ENCODE assay signal across 11 mouse cellular contexts in the genomic region with DNA sequence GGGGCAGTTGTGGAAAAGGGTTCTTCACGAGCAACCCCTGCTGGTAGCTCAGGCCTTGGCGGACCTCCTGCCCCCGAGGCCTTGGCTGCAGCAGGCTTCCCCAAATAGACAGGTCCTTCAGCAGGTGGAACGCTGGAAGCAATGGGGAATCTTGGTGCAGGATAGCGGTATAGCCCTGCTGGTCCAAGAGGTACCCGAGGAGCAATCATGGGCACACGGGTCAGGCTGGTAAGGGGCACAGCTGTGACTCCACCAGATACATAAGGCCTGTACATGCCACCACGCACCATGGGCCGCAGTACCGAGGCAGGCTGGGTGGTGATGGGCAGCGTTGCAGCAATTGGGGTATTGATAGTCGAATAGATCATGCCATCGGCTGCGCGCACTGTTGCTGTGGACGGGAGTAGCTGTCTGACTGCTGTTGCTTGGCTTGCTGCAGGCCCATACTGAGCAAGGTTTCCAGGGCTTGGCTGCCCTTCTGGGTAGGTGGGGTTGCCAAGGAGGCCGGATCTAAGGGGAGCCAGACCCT. TPM values are rescaled to one million over a fixed set of nuclear protein-coding genes. Genes with fewer than 3 reads are reported as not detected.
DNase-seq lines count a peak whose midpoint lies in the region; ATAC-seq and TF ChIP-seq lines count a peak whose summit lies in the region.
"Had no signal": no experiment of that assay in that cellular context is flagged by ENCODE, and none has a peak within 500 bp of the region (broad histone marks: within the 10 kb centered on the region; RNA-seq: fewer than 3 reads in every experiment).

No protein-coding gene starts in this region.

- intact Hi-C loops in gastrocnemius, adult 2 months (cut with DNase I) = no loop called here

- ATAC-seq in neural tube, embryonic 11.5 days (ENCODE audit: insufficient read depth, low FRiP score, low TSS enrichment) = no peak
- no peak for ATAC-seq in liver, embryonic 12.5 days
- no peak for ATAC-seq in stomach, embryonic 16.5 days (ENCODE audit: insufficient read depth, low FRiP score)
- ATAC-seq in erythroid progenitor cell, adult 5-6 weeks (replicated peaks; ENCODE audit: low FRiP score, poor library complexity, severe bottlenecking) = no peak

- H3K27me3 ChIP-seq in neural tube, embryonic 11.5 days (ENCODE audit: control insufficient read depth, insufficient read depth, low read length) = no peaks in the 10 kb centered on the region
- peaks cover 76% of the 10 kb centered on the region for H3K27me3 ChIP-seq in liver, embryonic 12.5 days (replicated peaks)
- peaks cover 8% of the 10 kb centered on the region; the same call in 1 of the 2 replicates for H3K27me3 ChIP-seq in stomach, embryonic 16.5 days (ENCODE audit: control insufficient read depth, insufficient read depth, low read length)
- H3K27me3 ChIP-seq: CH12.LX had no signal

- WGBS in neural tube, embryonic 11.5 days = 76% methylated on average over 17 of the region's 17 CpGs
- 65% methylated on average over 17 of the region's 17 CpGs for WGBS in liver, embryonic 12.5 days (ENCODE audit: insufficient replicate concordance)
- WGBS in stomach, embryonic 16.5 days = 72% methylated on average over 17 of the region's 17 CpGs

- H3K9ac ChIP-seq in neural tube, embryonic 11.5 days (ENCODE audit: low read length) = no peak overlapping the region
- H3K9ac ChIP-seq in liver, embryonic 12.5 days = peak overlapping the region; percentile 36; the same call in 1 of the 2 replicates
- peak overlapping the region; percentile 71 for H3K9ac ChIP-seq in stomach, embryonic 16.5 days (ENCODE audit: low read length)

- DNase-seq in gastrocnemius, adult 2 months = peak; percentile 52
- no peak for DNase-seq in gastrocnemius, postnatal 4 days (ENCODE audit: low spot score in 2 of 2)
- DNase-seq in neural tube, embryonic 11.5 days (ENCODE audit: low spot score) = no peak
- DNase-seq in neural tube, embryonic 10.5 days (ENCODE audit: extremely low spot score, low spot score) = no peak
- DNase-seq in spleen, postnatal 36 days (ENCODE audit: low spot score in 2 of 2) = no peak
- DNase-seq: right cerebral cortex, postnatal 14 days had no signal

- TF ChIP-seq CTCF in gastrocnemius, adult 2 months (IDR thresholded peaks at IDR 0.05) = peak; percentile 12; the same call in 1 of the 2 replicates

- peak overlapping the region; percentile 23 for H3K4me2 ChIP-seq in neural tube, embryonic 11.5 days (ENCODE audit: low read depth)
- peak overlapping the region; percentile 66 for H3K4me2 ChIP-seq in liver, embryonic 12.5 days
- peak overlapping the region; percentile 62 for H3K4me2 ChIP-seq in stomach, embryonic 16.5 days (ENCODE audit: low read depth, low read length)

- no peaks in the 10 kb centered on the region for H3K4me1 ChIP-seq in neural tube, embryonic 11.5 days (ENCODE audit: control insufficient read depth, insufficient read depth, low read length)
- peaks cover 29% of the 10 kb centered on the region for H3K4me1 ChIP-seq in liver, embryonic 12.5 days
- H3K4me1 ChIP-seq in stomach, embryonic 16.5 days (ENCODE audit: control insufficient read depth, insufficient read depth, low read length) = peaks cover 12% of the 10 kb centered on the region

- peaks cover 2% of the 10 kb centered on the region; the same call in 1 of the 2 replicates for H3K36me3 ChIP-seq in neural tube, embryonic 11.5 days (ENCODE audit: control insufficient read depth, insufficient read depth, low read length)
- no peaks in the 10 kb centered on the region for H3K36me3 ChIP-seq in liver, embryonic 12.5 days
- no peaks in the 10 kb centered on the region for H3K36me3 ChIP-seq in stomach, embryonic 16.5 days (ENCODE audit: control insufficient read depth, insufficient read depth, low read length)

- no peak overlapping the region for H3K27ac ChIP-seq in gastrocnemius, adult 2 months
- no peak overlapping the region for H3K27ac ChIP-seq in neural tube, embryonic 11.5 days (ENCODE audit: low read depth, low read length)
- no peak overlapping the region for H3K27ac ChIP-seq in liver, embryonic 12.5 days
- H3K27ac ChIP-seq in stomach, embryonic 16.5 days (ENCODE audit: low read length) = peak overlapping the region; percentile 2; the same call in 1 of the 2 replicates

- no peaks in the 10 kb centered on the region for H3K9me3 ChIP-seq in neural tube, embryonic 11.5 days (ENCODE audit: control insufficient read depth, low read length)
- H3K9me3 ChIP-seq in liver, embryonic 12.5 days (replicated peaks) = no peaks in the 10 kb centered on the region
- no peaks in the 10 kb centered on the region; the same call in 1 of the 2 replicates for H3K9me3 ChIP-seq in stomach, embryonic 16.5 days (replicated peaks; ENCODE audit: control insufficient read depth, low read length)

- H3K4me3 ChIP-seq in gastrocnemius, adult 2 months = peak overlapping the region; percentile 59
- no peak overlapping the region for H3K4me3 ChIP-seq in neural tube, embryonic 11.5 days (ENCODE audit: low read depth, low read length)
- H3K4me3 ChIP-seq in liver, embryonic 12.5 days = peak overlapping the region; percentile 37
- peak overlapping the region; percentile 36 for H3K4me3 ChIP-seq in stomach, embryonic 16.5 days (replicated peaks; ENCODE audit: low read length)

RNA-seq across cellular contexts. Expression of a gene that starts 17.3 kb away (rescaled TPM):
- total RNA-seq in gastrocnemius, adult 2 months (2021) = 10 to 100 TPM; 30.6 to 33.4 TPM
- 10 to 100 TPM; 47.7 to 51.5 TPM for total RNA-seq in gastrocnemius, postnatal 4 days (2021)
- polyA plus RNA-seq in neural tube, embryonic 11.5 days (2014; fragmentation: Nextera tagmentation; extraction: Ambion mirVana) = 54.3 and 62.7 TPM in 2 replicates
- polyA plus RNA-seq in liver, embryonic 12.5 days (2016; fragmentation: Nextera tagmentation; extraction: Ambion mirVana) = 199 and 215 TPM in 2 replicates
- 75.1 and 82.7 TPM in 2 replicates for polyA plus RNA-seq in stomach, embryonic 16.5 days (2015; fragmentation: Nextera tagmentation; extraction: Ambion mirVana)
- 265 and 389 TPM in 2 replicates for total RNA-seq in erythroid progenitor cell, adult 5-6 weeks (2015; ENCODE audit: low replicate concordance)
- 454 and 497 TPM in 2 replicates for total RNA-seq in erythroid progenitor cell, adult 5-6 weeks (2017; ENCODE audit: low replicate concordance)

RNA-seq across cellular contexts. Expression of a gene that starts 28.5 kb away (rescaled TPM):
- 100 to 1,000 TPM; 128 to 157 TPM for total RNA-seq in gastrocnemius, adult 2 months (2021)
- total RNA-seq in gastrocnemius, postnatal 4 days (2021) = 10 to 100 TPM; 83.8 to 94.8 TPM
- polyA plus RNA-seq in neural tube, embryonic 11.5 days (2014; fragmentation: Nextera tagmentation; extraction: Ambion mirVana) = 31.6 and 35.9 TPM in 2 replicates
- 96.6 and 101 TPM in 2 replicates for polyA plus RNA-seq in liver, embryonic 12.5 days (2016; fragmentation: Nextera tagmentation; extraction: Ambion mirVana)
- 31.2 and 32.8 TPM in 2 replicates for polyA plus RNA-seq in stomach, embryonic 16.5 days (2015; fragmentation: Nextera tagmentation; extraction: Ambion mirVana)
- 1,337 and 1,464 TPM in 2 replicates for total RNA-seq in erythroid progenitor cell, adult 5-6 weeks (2015; ENCODE audit: low replicate concordance)
- total RNA-seq in erythroid progenitor cell, adult 5-6 weeks (2017; ENCODE audit: low replicate concordance) = 890 and 970 TPM in 2 replicates

RNA-seq across cellular contexts. Expression of a gene that starts 31.4 kb away (rescaled TPM):
- not detected for total RNA-seq in gastrocnemius, adult 2 months (2021)
- under 1 TPM in 1 of 2 experiments, not detected in 1; 0.36 TPM for total RNA-seq in gastrocnemius, postnatal 4 days (2021)
- 0.49 and 1.0 TPM in 2 replicates for polyA plus RNA-seq in neural tube, embryonic 11.5 days (2014; fragmentation: Nextera tagmentation; extraction: Ambion mirVana)
- 14.5 and 15.7 TPM in 2 replicates for polyA plus RNA-seq in liver, embryonic 12.5 days (2016; fragmentation: Nextera tagmentation; extraction: Ambion mirVana)
- 7.8 and 8.7 TPM in 2 replicates for polyA plus RNA-seq in stomach, embryonic 16.5 days (2015; fragmentation: Nextera tagmentation; extraction: Ambion mirVana)
- total RNA-seq in erythroid progenitor cell, adult 5-6 weeks (2015; ENCODE audit: low replicate concordance) = 22.0 and 63.3 TPM in 2 replicates
- 7.7 and 14.1 TPM in 2 replicates for total RNA-seq in erythroid progenitor cell, adult 5-6 weeks (2017; ENCODE audit: low replicate concordance)
- total RNA-seq: left cerebral cortex, postnatal 10 days had no signal

RNA-seq across cellular contexts. Expression of a gene that starts 58.7 kb away (rescaled TPM):
- total RNA-seq in gastrocnemius, adult 2 months (2021) = 1 to 10 TPM; 1.5 to 3.1 TPM
- 1 to 10 TPM; 3.2 to 3.4 TPM for total RNA-seq in gastrocnemius, postnatal 4 days (2021)
- polyA plus RNA-seq in neural tube, embryonic 11.5 days (2014; fragmentation: Nextera tagmentation; extraction: Ambion mirVana) = 2.7 and 2.8 TPM in 2 replicates
- polyA plus RNA-seq in liver, embryonic 12.5 days (2016; fragmentation: Nextera tagmentation; extraction: Ambion mirVana) = 2.2 and 2.5 TPM in 2 replicates
- polyA plus RNA-seq in stomach, embryonic 16.5 days (2015; fragmentation: Nextera tagmentation; extraction: Ambion mirVana) = 3.9 and 4.5 TPM in 2 replicates
- total RNA-seq in erythroid progenitor cell, adult 5-6 weeks (2015; ENCODE audit: low replicate concordance) = 2.2 TPM in 1 of 2 replicates, not detected in the other
- 1.1 and 3.6 TPM in 2 replicates for total RNA-seq in erythroid progenitor cell, adult 5-6 weeks (2017; ENCODE audit: low replicate concordance)

Comparison
In these comparisons a context has a peak if more than half of its experiments do, and no peak if none do; other contexts are left out.
1. RNA of a gene that starts 17.3 kb away (total RNA-seq): 265 to 497 TPM in erythroid progenitor cell, adult 5-6 weeks; 47.7 to 51.5 TPM in gastrocnemius, postnatal 4 days and 30.6 to 33.4 TPM in gastrocnemius, adult 2 months; every median in the first group is over 4 times any median in the second.
2. RNA of a gene that starts 28.5 kb away (total RNA-seq): 890 to 1,464 TPM in erythroid progenitor cell, adult 5-6 weeks; 128 to 157 TPM in gastrocnemius, adult 2 months and 83.8 to 94.8 TPM in gastrocnemius, postnatal 4 days; every median in the first group is over 4 times any median in the second.
3. RNA of a gene that starts 31.4 kb away (total RNA-seq): 7.7 to 63.3 TPM in erythroid progenitor cell, adult 5-6 weeks; 0.36 TPM in gastrocnemius, postnatal 4 days and not detected in gastrocnemius, adult 2 months; every median in the first group is over 4 times any median in the second.
4. Peak in every context shown above with its lines, with median percentiles within 50 percentile points of each other: H3K4me2 ChIP-seq.